Mouse (Mus musculus): Measurements from ENCODE around the gene Gm45808.
"Not testable (repeated sequence)": the region's sequence is repeated elsewhere in the genome, so short reads cannot be mapped to it uniquely, and the experiment has no call there.

The Gm45808 gene

DNA sequence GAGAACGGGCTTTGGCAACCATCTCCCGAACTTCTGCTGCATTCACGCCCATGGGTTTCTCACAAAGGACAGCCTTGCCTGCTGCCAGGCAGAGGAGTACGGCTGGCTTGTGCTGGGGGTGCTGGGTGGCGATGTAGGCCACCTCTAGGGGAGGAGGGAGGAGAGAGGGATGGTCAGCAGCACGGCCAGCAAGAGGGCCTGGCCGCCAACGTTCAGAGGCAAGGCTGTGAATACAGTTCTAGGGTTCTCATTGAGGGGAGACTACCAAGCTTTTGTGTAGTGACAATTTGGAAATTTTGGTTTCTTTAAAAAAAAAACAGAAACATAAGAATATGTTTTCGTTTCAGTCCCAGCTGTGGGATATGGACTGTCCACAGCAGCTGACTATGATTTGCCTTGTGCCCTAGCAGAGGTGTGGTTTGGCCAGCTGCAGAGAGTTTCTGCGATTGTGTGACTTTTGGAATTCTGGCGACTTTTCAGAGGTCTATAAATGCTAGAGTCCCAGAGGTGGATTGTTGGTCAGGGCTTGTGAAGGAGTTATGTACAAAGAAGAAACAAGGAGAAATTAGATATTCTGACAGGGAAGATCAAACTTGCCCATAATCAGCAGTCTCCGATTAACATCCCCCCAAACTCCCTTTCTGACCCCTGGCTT, at the start of gene Gm45808:
Gene Gm45808, minus strand, starts transcription at position 51 of the 655 bp plus-strand sequence.
- no peak for DNase-seq

DNA sequence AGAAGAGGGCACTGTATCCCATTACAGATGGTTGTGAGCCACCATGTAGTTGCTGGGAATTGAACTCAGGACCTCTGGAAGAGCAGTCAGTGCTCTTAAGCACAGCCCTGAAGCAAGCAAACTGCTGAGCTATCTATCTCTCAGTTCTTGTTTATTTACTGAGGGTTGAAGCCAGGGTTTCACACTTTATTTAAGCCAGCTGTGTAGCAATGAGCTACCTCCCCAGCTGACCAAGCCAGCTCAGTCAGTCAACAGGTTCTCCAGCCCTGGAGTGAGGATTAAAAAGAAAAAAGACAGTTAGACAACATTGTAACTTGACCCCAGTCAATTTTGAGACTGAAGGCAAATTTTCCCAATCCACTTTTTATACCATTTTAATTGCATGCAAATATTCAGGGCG, 49.1 kb upstream of the Gm45808 start:
- no peak for DNase-seq

DNA sequence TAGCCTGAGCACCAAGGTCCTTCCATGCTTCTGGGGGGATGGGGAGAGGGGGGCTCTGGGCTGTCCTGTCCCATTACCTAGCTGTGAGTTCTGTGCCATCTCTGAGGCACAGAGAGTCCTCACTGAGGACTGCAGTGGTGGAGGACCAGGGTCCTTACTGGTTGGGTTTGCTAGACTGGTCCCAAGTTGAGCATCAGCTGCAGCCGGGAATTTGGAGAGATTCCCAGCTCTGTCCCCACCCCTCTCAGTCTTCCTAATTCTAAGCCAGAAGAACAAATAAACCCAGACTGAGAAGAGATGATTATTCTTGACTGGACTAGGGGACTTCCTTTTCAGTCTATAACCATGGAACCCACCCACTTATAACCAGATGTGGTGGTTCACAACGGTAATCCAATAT, 44.0 kb upstream of the Gm45808 start:
- DNase-seq = no peak

DNA sequence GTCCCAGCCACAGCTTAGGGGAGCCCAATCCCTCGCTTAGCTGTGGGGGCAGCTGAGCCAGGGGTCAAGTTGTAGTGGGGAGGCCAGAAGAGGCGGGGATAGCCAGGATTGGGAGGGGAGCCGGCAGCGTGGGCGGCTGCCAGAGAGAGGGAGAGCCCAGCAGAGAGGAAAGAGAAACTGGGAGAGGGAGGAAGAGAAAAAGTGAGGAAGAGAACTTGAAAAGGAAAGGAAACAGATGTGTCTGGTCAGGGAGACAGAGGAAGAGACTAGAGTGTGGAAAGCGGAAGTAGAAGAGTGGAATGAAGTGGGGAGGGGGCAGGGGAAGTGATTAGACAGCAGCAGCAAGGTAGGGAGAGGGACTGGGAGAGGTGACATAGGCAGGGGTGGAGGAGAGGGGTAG, 42.9 kb upstream of the Gm45808 start:
- no peak for DNase-seq

DNA sequence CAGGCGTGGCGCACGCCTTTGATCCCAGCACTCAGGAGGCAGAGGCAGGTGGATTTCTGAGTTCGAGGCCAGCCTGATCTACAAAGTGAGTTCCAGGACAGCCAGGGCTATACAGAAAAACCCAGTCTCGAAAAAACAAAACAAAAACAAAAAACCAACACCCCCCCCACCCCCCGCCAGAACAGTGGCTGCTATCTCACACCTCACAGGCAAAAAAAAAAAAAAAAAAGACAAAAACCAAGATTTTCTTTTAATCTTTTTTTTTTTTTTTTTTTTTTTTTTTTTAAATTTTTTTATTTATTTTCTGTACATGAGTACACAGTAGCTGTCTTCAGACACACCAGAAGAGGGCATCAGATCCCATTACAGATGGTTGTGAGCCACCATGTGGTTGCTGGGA, 40.6 kb upstream of the Gm45808 start:
- DNase-seq = not testable (repeated sequence)

DNA sequence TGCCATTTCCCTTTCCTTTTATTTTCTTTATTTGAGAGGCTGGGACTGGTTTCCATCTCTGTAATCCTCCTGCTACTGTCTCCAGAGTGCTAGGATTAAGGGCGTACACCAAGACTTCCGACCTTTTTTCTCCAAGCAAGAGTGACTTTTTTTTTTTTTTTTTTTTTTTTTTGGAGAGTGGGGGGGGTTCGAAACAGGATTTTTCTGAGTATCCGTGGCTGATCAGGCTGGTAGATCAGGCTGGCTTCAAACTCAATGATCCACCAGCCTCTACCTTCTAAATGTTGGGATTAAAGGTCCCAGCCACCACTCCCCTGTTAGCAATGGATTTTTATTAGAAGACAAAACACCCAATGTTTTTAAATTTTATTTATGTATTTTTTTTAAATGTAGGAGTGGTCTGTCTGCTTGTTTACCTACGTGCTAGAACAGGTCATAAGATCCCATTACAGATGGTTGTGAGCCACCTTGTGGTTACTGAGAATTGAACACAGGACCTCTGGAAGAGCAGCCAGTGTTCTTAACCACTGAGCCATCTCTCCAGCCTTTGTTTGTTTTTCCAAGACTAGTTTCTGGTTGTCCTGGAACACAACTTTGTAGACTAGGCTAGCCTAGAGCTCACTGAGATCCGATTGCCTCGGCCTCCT, 40.0 kb upstream of the Gm45808 start:
- no peak for DNase-seq

DNA sequence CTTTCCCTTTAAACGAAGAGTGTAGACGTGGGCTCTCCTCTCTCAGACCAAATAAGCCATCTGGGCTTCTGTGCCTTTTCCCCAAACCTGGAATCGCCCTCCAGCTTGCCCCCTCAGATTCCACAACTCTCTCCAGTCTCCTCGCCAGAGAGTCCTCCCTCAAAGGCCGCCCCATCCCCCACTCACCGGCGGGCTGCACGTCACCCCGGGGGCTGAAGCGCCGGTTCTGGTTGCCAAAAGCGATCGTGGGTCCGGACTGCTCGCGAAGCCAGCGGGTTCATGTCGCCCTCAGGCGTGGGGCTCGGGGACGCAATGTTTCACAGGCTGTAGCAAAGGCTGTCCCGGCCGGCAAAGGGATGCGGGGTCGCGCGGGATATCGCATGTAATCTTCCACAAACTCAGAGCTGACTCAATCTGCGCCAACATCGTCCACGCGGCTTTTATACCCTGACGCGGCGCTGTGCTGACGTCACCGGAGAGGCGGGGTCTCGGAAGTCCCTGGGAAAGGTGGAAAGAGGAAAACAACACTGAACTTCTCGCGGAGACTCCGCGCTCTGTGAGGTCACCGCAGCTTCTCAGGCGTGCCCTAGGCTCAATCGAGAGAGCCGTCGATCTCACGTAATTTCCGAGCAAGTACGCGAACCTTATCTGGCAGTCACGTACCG, 39.3 kb upstream of the Gm45808 start, which contains the start of the genes Ppp1r15a and Plekha4:
Gene Ppp1r15a, minus strand, starts transcription at position 460 of the 665 bp plus-strand sequence.
Gene Plekha4, plus strand, starts transcription at position 522 of the 665 bp plus-strand sequence.
- peak; percentile 91 for DNase-seq

DNA sequence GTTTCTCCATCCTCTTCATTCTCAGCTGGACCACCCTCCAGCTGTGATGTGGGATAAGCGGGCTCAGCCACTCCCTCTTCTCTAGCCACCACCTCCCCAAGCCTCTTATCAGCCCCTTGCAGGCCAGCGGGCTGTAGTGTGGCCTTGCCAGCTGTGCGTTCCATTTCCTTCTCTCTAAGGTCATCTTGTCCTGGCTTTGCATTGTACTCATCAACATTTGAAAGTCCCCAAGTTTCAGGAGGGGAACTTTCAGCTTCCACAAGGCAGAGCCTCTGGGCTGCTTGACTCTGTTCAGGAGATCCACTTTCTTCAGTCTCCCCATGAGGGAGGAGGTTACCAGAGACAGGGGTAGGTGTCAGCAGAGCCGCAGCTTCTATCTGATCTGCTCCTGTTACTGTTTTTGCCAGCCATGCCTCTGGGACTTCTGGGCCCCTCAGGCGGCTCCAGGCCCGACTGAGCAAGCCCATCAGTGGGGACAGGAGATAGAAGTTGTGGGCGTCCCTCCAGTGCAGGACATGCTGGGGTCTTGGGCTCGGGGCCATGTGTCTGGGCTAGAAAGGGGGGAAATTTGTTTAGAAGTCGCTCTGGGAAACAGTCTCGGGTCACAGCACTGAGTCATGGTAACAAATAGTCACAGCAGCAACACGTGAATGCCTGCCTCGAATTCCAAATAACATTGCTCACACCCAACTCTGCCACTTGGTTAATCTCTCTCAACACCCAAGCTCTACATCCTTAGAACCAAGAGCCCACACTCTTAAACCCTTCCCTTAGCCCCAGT, 38.4 kb upstream of the Gm45808 start:
- no peak for DNase-seq

DNA sequence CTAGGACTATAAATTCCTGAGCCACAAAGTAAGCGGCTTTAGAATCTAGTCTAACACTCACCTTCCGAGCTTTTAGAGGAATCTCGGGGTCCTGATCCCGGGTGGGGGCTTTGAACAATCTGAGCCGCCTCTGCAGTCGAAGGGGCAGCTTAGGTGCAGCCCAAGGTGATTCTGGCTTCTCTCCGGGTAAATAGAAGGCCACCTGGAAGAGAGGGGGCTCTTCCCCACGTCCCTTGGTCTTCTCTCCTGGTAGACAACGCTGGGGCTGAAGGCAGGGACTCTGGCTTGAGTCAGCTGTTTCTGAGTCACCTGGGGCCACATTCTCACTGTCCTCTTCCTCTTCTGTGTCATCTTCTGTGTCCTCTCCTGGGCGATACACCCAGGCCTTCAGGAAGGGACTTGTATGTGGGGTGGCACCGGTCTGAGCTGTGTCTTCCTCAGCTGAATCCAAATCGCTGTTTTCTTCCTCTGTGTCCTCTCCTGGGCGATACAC, 37.1 kb upstream of the Gm45808 start:
- no peak for DNase-seq

DNA sequence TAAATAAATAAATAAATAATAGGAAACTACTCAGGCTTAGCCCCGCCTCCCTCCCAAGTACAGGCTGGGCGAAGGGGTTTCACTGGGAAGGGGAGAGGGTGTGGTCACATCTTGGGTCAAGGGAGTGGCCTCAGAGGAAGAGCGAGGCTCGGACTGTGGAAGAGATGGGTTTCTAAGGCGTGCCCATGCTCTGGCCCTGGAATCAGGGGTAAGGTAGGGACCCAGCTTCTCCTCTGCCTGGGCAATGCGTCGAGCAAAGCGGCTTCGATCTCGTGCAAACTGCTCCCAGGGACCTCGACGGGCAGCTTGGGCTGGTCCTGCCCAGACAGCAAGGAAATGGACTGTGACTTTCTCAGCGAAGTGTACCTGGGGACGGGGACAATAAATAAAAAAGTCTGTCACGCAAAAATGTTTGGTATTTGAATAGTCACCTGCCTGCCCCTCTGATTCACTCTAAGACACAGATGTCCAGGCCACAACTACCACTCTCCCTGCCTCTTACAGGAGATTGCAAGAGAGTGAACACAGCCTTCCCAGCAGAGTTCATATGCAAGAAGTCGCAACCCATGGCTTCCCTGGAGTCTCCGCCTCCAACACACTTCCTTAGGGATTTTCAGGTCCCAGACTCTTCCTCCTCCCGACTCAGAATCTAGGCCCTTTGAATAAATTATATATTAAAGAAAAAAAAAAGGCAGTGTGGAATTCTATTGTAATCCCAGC, 36.5 kb upstream of the Gm45808 start:
- DNase-seq = no peak

DNA sequence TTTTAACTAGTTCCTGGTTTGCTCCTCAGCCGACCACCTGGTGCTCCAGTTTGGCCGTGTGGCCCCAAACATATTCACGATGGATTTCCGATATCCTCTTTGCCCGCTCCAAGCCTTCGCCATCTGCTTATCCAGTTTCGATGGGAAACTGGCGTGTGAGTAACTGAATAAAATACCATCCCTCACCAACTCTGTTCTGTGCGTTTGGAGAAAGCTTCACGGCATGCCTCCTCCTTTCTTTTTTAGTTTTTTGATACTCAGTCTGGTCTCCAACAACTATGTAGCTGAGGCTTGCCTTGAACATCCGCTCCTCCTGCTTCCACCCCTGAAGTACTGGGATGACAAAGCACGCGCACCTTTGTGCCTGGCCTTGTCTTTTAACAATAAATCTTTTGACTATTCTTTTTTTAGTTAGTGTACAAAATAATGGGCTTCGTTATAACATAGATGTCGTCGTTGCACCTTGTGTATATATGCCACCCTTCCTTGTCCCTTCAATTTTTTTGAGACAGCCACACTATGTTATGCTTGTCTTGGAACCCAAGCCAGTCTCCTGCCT, 35.7 kb upstream of the Gm45808 start:
- DNase-seq = no peak

DNA sequence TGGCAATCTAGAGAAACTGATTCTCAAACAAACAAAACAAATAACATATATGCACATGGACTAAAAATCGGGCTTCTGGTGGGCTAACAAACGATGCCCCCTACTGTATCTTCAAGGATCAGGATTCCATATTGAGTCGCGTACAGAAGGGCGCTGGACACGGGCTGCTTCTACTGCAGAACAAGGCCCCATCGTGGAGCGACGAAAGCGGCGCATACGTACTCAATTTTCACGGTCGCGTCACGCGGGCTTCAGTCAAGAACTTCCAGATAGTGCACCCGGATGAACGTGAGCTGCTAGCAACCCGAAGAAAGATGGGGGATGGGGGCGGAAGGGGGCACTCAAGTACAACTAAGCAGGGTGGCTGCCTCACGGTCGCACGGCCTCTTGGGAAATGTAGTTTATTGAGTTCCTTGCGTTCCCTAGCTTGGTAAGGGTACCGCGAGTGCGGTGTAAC, 35.1 kb upstream of the Gm45808 start:
- DNase-seq = peak; percentile 91

DNA sequence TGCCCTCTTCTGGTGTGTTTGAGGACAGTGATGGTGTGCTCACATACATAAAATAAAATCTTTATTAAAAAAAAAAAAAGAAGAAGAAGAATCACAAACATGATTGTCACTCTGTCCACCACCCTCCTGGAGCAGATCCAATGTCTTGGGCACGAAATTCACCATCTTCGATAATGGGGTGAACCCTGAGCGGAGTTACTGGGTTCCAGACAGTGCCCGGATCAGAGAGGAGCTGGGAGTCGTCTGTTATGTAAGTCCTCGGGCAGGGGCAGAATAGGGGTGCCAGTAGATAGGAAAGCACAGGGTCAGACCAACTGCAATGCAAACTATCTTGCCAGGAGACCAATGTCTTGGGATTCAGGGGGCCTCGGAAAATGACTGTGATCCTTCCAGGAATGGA, 34.0 kb upstream of the Gm45808 start:
- no peak for DNase-seq

DNA sequence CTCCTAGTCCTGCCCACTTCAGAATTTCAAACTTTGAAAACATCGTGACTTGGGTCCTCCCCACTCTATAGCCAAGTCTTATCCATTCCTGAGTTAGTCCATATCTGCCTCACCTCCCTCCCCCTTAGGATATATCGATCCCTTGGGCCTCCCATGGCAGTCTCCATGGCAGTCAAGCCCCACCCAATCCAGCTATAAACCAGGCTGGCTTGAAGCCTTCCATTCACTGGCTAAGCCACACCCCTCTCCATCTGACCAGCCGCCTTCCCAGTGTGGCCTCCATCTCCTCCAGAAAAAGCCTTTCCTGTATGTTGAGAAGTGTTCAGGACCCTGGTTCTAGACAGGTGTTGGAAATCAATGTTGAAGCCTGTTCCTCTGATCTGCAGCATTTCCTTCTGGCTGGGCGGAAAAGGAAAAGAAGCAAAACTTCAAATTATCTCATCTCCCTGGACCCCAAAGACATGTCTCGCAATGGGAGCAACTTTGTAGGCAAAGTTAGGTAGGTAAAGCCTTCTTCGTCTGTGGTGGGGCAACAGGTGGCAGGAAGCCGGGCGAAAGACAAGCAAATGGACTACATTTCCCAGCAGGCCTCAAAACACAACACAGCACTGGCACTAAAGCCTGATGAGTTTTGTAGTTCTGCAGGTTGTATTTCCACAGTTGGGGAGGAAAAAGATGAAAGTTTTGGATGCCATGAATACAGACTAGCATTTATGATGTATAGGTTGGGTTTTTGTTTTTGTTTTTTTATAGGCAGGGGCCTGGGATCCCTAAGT, 32.9 kb upstream of the Gm45808 start:
- no peak for DNase-seq

DNA sequence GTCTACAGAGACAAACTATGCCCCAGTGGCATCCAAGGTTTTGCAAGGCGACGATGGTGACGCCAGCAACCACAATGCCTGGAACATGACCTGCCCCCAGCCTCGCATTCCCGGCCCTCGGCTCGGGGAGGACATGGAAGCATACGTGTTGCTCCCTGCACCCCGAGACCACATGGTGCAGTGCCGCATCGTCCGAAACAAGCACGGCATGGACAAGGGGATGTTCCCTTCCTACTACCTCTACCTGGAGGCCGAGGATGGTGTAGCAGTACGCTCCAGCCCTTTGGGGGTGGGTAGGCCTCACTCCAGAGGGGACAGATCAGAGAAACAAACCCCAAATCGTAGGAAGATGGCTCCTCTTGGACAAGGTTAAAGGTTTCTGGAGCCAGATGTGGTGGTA, 32.0 kb upstream of the Gm45808 start:
- DNase-seq = no peak

DNA sequence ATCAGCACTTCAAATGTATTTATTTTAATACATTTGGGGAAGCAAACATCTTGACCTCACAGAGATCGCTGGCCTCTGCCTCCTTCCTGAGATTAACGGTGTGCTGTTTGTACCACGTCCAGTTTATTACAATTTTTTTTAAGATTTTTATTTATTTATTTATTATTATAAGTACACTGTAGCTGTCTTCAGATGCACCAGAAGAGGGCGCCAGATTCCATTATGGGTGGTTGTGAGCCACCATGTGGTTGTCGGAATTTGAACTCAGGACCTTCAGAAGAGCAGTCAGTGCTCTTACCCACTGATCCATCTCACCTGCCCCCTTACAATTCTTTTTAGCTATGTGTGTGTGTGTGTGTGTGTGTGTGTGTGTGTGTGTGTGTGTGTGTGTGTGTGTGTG, 30.2 kb upstream of the Gm45808 start:
- DNase-seq = not testable (repeated sequence)

DNA sequence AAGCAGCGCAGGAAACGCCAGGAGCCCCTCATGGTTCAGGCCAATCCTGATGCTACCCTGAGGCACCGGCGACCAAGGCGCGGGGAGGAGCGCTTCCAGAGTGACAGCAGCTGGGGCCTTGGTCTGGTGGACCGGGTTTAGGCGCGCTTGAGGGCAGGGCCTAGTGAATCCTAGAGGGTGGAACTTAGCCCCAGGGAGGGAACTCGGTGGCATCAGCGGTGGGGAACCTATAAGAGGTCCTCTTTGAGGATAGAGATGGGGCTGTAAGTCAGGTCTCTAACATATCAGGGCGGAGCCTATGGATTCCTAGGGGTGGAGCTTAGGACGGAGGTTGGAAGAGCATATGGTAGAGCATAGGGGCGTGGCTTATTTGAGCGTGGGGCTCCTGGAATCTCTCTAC, 28.8 kb upstream of the Gm45808 start:
- DNase-seq = no peak

DNA sequence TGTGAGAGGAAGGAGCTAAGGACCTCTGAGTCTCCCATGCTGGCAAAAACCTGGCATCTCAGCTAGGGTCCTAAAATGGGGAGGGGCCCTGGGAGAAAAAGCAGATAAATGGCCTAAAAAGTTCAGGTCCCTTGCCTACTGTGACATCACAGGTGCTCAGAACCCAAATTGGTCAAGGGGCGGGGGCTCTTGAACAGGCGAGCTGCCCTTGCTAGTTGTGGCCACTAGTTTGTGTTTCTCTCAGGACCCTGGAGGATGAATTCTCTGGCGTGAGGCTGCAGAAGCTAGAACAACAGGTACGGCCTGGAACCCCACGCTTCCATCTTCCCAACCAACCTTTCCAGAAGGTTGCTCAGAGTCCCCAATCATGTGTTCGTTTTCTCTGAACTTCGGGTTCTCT, 27.8 kb upstream of the Gm45808 start:
- DNase-seq = no peak

DNA sequence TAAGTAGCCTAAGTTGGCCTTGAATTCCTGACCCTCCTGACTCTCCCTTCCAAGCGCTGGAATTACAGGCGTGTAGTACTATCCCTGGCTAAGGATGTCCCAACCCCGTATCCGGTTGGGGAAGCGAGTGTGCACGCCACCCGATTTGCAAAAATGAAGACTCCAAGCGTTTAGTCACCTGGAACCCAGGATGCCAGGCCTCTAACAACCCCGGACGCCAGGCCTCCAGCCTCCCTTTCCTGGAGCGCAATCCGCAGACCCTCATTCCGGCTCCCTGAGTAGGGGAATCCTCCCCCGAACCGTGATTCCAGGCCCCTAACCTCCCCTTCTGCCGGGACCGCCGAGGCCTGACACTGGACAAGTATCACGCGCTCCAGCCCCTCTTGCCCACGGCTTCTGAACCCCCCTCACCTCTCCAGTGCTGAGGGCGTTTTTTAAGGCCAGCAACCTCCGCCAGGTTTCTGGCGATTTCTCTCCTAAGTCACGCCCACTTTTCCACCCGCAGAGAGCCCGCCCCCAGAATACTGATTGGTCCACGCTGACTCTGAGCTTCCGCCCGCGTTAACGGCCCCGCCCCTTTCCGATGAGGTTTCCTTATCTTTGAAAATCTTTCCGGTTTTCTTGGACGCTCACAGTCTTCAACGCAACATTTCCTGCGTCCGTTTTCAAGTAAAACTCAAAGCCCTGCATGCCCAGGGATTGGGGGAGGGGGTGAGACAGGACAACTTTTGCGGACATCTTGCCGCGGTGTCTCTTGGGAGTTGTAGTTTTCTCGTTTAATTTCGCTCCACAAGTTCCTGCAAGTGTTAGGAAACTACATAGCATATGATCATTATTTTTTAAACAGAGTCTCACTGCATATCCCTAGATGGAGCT, 23.5 kb upstream of the Gm45808 start, which contains the start of gene Nucb1:
Gene Nucb1, minus strand, starts transcription at position 495 of the 876 bp plus-strand sequence.
- peak; percentile 82 for DNase-seq
